Mouse (Mus musculus): ENCODE measurements around the gene Ier2. TPM values are rescaled to one million over a fixed set of nuclear protein-coding genes. Genes with fewer than 3 reads are reported as not detected.

Ier2 gene
- 43.0 and 44.8 TPM in 2 replicates for polyA plus RNA-seq (2015; fragmentation: Nextera tagmentation; extraction: Ambion mirVana)

DNA sequence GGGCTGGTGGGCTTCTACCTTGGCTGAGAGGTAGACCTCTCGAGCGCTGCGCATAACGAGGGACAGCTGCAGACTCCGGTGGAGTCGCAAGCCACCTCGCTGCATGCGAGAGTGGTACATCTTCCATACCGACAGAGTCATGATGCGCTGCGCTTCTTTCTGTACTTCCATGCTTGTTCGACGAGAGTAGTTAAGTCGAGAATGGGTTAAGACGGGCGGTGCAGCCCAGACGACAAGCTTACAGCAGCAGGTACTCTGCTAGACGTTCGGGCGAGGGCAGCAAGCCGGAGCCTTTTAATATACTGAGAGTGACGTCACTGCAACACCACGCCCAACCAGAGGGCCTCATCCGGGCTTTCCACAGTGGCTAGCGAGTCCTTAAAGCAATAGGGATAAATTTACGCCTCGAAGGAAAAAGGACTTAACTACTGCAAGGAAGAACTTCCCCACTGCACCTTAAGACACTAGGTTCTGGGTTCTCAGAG, at the start of gene Ier2:
TSS of gene Ier2 (minus strand) at position 272 of the 485 bp plus-strand sequence.
- peak; percentile 65 for ATAC-seq (ENCODE audit: extremely low read depth, insufficient number of reproducible peaks, low FRiP score, low TSS enrichment)
- Histone ChIP-seq H3K9ac (peak within 1 kb of the TSS; percentile 96), H3K27ac (replicated peaks) (peak within 1 kb of the TSS; percentile 99), H3K4me1 (peaks cover 47% of the 10 kb centered on the region), H3K36me3 (no peaks in the 10 kb centered on the region; the same call in 1 of the 2 replicates), H3K27me3 (replicated peaks) (no peaks in the 10 kb centered on the region), H3K4me2 (peak within 1 kb of the TSS; percentile 87), H3K4me3 (peak within 1 kb of the TSS; percentile 75), H3K9me3 (no peaks in the 10 kb centered on the region)
- under 1% methylated on average over 27 of the region's 27 CpGs for WGBS

GRCm38 (mm10) chr8:84711933-84712758, 49.5 kb upstream of the Ier2 start:
- H3K4me3 ChIP-seq = no peak overlapping the region
- peaks cover 55% of the 10 kb centered on the region for H3K27me3 ChIP-seq (replicated peaks)
- H3K9me3 ChIP-seq = no peaks in the 10 kb centered on the region
- 29% methylated on average over 11 of the region's 11 CpGs for WGBS
- H3K9ac ChIP-seq = peak overlapping the region; percentile 41
- peaks cover 81% of the 10 kb centered on the region for H3K4me1 ChIP-seq
- H3K27ac ChIP-seq (replicated peaks) = peak overlapping the region; percentile 95
- peak overlapping the region; percentile 20 for H3K4me2 ChIP-seq
- ATAC-seq (ENCODE audit: extremely low read depth, insufficient number of reproducible peaks, low FRiP score, low TSS enrichment) = peak; percentile 26; the same call in 1 of the 2 replicates
- peaks cover 25% of the 10 kb centered on the region for H3K36me3 ChIP-seq

GRCm38 (mm10) chr8:84711312-84711711, 48.7 kb upstream of the Ier2 start:
- WGBS = 42% methylated on average over 3 of the region's 3 CpGs
- Histone ChIP-seq H3K36me3 (peaks cover 19% of the 10 kb centered on the region), H3K27me3 (replicated peaks) (peaks cover 56% of the 10 kb centered on the region), H3K9ac (peak overlapping the region; percentile 41), H3K4me2 (peak overlapping the region; percentile 20; the same call in 1 of the 2 replicates), H3K4me3 (no peak overlapping the region), H3K9me3 (no peaks in the 10 kb centered on the region), H3K4me1 (peaks cover 87% of the 10 kb centered on the region), H3K27ac (replicated peaks) (peak overlapping the region; percentile 95)
- ATAC-seq (ENCODE audit: extremely low read depth, insufficient number of reproducible peaks, low FRiP score, low TSS enrichment) = no peak

- Histone ChIP-seq H3K4me2 (no peak overlapping the region), H3K27ac (replicated peaks) (peak overlapping the region; percentile 44), H3K4me3 (no peak overlapping the region), H3K27me3 (replicated peaks) (peaks cover 56% of the 10 kb centered on the region), H3K4me1 (peaks cover 87% of the 10 kb centered on the region), H3K36me3 (peaks cover 19% of the 10 kb centered on the region), H3K9me3 (no peaks in the 10 kb centered on the region), H3K9ac (peak overlapping the region; percentile 4; the same call in 1 of the 2 replicates)
- WGBS = 100% methylated on average over 1 of the region's 1 CpGs
- ATAC-seq (ENCODE audit: extremely low read depth, insufficient number of reproducible peaks, low FRiP score, low TSS enrichment) = no peak
Observed at GRCm38 (mm10) chr8:84709931-84710330, 47.3 kb upstream of the Ier2 start.

- peak overlapping the region; percentile 24; the same call in 1 of the 2 replicates for H3K4me3 ChIP-seq
- 15% methylated on average over 12 of the region's 12 CpGs for WGBS
- peaks cover 56% of the 10 kb centered on the region for H3K27me3 ChIP-seq (replicated peaks)
- H3K9me3 ChIP-seq = no peaks in the 10 kb centered on the region
- H3K27ac ChIP-seq (replicated peaks) = no peak overlapping the region; the same call in 1 of the 2 replicates
- peaks cover 19% of the 10 kb centered on the region for H3K36me3 ChIP-seq
- ATAC-seq (ENCODE audit: extremely low read depth, insufficient number of reproducible peaks, low FRiP score, low TSS enrichment) = 0 out of 2 replicates have a peak, but pooled peaks have one; percentile 12
- H3K9ac ChIP-seq = peak overlapping the region; percentile 66
- peaks cover 86% of the 10 kb centered on the region for H3K4me1 ChIP-seq
- H3K4me2 ChIP-seq = peak overlapping the region; percentile 74
Observed at GRCm38 (mm10) chr8:84708774-84709475, 46.3 kb upstream of the Ier2 start.

DNA sequence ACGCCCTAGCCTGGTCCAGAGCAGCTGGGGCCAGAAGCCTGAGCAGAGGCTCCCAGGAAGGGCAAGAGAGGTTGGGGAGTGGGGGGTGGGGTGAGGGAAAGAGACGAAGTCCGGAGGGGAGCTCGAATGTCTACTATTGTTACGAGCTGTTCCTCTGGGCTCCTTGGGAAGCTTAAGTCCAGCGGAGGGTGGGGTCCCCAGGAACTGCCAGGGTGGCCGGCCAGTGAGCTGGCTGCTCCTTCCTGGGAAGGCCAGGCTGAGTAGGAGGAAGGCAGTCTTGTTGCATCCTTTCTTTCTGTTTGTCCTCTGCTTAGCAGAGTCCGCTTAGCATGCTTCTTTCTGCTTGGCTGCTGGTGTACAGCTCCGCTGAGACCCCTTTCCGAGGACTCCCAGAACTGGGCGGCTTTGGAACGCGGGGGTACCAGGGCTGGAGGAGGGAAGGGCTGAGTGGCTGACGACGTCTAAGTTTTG, 45.5 kb upstream of the Ier2 start:
- Histone ChIP-seq H3K9me3 (no peaks in the 10 kb centered on the region), H3K36me3 (peaks cover 14% of the 10 kb centered on the region), H3K4me2 (peak overlapping the region; percentile 74), H3K4me3 (peak overlapping the region; percentile 57), H3K4me1 (peaks cover 85% of the 10 kb centered on the region), H3K27me3 (replicated peaks) (peaks cover 58% of the 10 kb centered on the region), H3K9ac (peak overlapping the region; percentile 79), H3K27ac (replicated peaks) (peak overlapping the region; percentile 84)
- WGBS = 12% methylated on average over 15 of the region's 15 CpGs
- no peak for ATAC-seq (ENCODE audit: extremely low read depth, insufficient number of reproducible peaks, low FRiP score, low TSS enrichment)

DNA sequence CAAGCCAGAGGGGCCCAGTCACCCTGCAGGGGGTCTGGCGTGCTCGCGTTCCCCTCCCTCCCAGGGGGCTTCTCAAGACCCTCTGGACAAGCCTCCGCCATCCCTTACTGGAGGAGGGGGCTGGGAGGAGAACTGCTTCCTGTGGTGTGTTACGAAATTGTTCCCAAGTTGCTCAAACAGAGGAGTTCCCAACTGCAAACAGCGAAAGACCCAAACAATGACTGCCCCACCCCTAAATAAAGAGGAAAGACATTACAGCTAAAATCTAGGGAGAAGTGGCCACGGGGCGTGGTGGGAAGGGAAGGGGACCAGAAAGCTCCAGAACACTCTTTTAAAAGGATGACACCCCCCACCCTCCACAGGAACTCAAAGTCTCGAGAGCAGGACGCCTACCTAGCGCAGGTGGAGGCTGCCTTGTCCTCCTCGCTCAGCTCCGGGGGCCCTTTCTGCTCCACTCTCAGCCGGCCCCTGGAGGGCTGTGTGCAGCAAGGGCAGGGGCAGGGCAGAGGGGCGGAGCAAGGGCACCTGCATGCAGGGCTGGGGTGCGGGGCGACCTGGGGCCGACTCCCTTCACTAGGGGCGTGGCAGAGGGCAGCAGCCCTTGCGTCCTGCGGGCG, 44.7 kb upstream of the Ier2 start:
- WGBS = 10% methylated on average over 22 of the region's 22 CpGs
- H3K36me3 ChIP-seq = peaks cover 20% of the 10 kb centered on the region
- ATAC-seq (ENCODE audit: extremely low read depth, insufficient number of reproducible peaks, low FRiP score, low TSS enrichment) = peak; percentile 58
- H3K4me3 ChIP-seq = peak overlapping the region; percentile 57
- peak overlapping the region; percentile 79 for H3K9ac ChIP-seq
- peak overlapping the region; percentile 74 for H3K4me2 ChIP-seq
- peaks cover 63% of the 10 kb centered on the region for H3K27me3 ChIP-seq (replicated peaks)
- H3K27ac ChIP-seq (replicated peaks) = peak overlapping the region; percentile 84
- H3K4me1 ChIP-seq = peaks cover 84% of the 10 kb centered on the region
- no peaks in the 10 kb centered on the region for H3K9me3 ChIP-seq

DNA sequence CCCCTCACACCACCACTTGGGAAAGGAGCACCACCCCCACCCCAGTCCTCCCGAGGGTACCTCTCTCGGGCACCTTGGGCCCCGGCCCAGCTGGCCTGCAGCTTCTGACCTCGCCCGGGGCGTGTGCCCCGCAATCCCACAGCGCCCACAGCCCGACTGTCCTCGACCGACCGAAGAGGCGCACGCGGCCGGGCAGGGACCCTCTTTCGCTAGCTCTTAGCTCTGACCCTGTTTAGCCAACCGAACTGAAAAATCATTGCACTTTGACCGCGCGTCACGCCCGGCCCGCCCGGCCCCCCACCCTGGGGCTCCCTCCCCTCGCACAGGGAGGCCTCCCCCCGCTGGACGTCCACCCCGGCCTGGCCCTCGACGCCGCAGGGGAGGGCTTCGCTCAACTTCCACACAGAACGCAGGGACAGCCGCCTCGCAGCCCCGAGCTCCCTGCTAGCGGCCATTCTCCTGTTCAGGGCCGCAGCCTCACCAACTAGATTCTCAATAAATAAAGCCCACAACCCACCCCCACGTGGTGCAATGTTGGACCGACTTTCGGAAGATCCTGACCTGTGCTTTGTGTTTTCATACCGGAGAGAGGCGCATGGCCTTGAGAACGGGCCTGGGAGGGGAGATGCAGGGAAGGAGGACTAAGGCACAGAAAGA, 44.1 kb upstream of the Ier2 start:
- Histone ChIP-seq H3K4me2 (peak overlapping the region; percentile 74), H3K27me3 (replicated peaks) (peaks cover 69% of the 10 kb centered on the region), H3K27ac (replicated peaks) (peak overlapping the region; percentile 84), H3K4me1 (peaks cover 84% of the 10 kb centered on the region), H3K4me3 (peak overlapping the region; percentile 57), H3K9ac (peak overlapping the region; percentile 79), H3K9me3 (no peaks in the 10 kb centered on the region), H3K36me3 (peaks cover 20% of the 10 kb centered on the region)
- peak; percentile 5; the same call in 1 of the 2 replicates for ATAC-seq (ENCODE audit: extremely low read depth, insufficient number of reproducible peaks, low FRiP score, low TSS enrichment)
- 4% methylated on average over 40 of the region's 45 CpGs for WGBS

GRCm38 (mm10) chr8:84705960-84706359, 43.3 kb upstream of the Ier2 start:
- 4% methylated on average over 12 of the region's 12 CpGs for WGBS

More at GRCm38 (mm10) chr8:84705960-84706359, 43.3 kb upstream of the Ier2 start:
- Histone ChIP-seq H3K4me2 (peak overlapping the region; percentile 74), H3K27me3 (replicated peaks) (peaks cover 71% of the 10 kb centered on the region), H3K9ac (peak overlapping the region; percentile 87), H3K4me3 (peak overlapping the region; percentile 57), H3K36me3 (peaks cover 17% of the 10 kb centered on the region), H3K27ac (replicated peaks) (peak overlapping the region; percentile 93), H3K4me1 (peaks cover 84% of the 10 kb centered on the region), H3K9me3 (no peaks in the 10 kb centered on the region)
- ATAC-seq (ENCODE audit: extremely low read depth, insufficient number of reproducible peaks, low FRiP score, low TSS enrichment) = no peak

Measured in heart, embryonic 13.5 days (tissue).